Mouse (Mus musculus) lung, adult 18-20 months (tissue): ENCODE data around the gene Cgn.
"Not testable (repeated sequence)": the region's sequence is repeated elsewhere in the genome, so short reads cannot be mapped to it uniquely, and the experiment has no call there.

Source experiments
- DNase-seq, 2 experiments: peaks; one replicate each; pipeline ENCODE4 v3.0.0; 2022; ENCODE audit warnings: mixed read lengths in 2 of 2

Cgn gene

DNA sequence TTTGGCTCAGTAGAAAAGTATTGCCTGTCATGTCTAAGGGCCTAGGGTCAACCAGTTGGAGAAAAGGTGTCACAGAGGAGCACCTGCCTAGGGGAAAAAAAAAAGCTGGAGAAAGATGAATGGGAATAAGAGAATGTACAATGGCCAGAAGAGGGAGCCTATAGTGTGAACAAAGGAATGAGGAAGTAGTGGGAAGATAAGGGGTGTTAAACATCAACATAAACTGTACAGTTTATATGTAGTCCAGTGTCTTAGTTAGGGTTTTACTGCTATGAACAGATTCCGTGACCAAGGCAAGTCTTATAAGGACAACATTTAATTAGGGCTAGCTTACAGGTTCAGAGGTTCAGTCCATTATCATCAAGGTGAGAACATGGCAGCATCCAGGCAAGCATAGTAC lies 2.8 kb upstream of the Cgn start:
- DNase-seq: no peak

- DNase-seq: peak; percentile 76 to 84
These were observed 959 bp upstream of the Cgn start for GRCm38 (mm10) chr3:94787122-94787780.

GRCm38 (mm10) chr3:94785958-94786357 lies 334 bp downstream of the Cgn start:
- DNase-seq: peak in 1 of 2 experiments; percentile 51

GRCm38 (mm10) chr3:94784171-94784701 lies 2.1 kb downstream of the Cgn start:
- DNase-seq: peak; percentile 72 to 83

GRCm38 (mm10) chr3:94783462-94783931 lies 2.8 kb downstream of the Cgn start:
- DNase-seq: peak; percentile 87 to 90

DNA sequence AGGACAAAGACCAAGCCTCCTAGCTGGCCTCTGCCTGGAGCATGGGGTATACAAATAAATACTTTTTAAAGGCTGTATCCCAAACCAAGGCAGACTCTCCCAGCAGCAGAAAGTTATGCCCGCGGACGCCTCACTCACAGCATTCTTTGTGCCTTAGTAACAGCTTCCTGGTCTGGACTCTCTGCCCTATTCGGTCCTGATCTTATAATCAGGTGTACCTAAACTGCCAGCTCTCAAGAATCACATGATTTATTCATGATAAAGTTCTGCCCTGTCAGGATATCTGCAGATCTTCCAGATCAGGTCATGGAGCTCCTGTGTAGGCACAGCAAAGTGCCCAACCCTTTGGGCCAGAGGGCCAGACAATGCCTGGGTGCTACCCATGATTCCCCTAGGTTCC lies 3.4 kb downstream of the Cgn start:
- peak in 1 of 2 experiments; percentile 23 for DNase-seq

- DNase-seq: peak; percentile 47 to 58
These were observed 4.9 kb downstream of the Cgn start for GRCm38 (mm10) chr3:94781356-94781755.

GRCm38 (mm10) chr3:94775886-94776285 lies 10.4 kb downstream of the Cgn start:
- no peak for DNase-seq

DNA sequence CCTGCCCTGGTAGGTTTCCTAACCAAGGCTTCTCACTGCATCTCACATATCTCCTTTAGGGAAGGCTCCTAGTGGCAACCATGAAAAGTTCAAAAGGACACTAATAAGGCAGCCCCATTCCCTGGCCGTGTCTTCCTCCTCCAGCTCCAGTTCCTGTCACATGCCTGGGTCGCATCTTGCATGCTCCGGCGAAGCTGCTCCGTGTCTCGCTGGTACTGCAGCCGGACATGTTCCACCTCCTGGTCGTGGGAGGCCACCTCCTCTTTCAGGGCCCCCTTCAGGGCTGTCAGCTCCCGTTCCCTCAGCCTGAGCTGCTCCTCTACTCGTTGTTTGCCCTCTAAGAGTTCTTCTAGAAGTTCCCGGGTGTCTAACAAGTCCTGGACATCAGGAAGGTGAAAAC lies 12.3 kb downstream of the Cgn start:
- DNase-seq: peak in 1 of 2 experiments; percentile 30

DNA sequence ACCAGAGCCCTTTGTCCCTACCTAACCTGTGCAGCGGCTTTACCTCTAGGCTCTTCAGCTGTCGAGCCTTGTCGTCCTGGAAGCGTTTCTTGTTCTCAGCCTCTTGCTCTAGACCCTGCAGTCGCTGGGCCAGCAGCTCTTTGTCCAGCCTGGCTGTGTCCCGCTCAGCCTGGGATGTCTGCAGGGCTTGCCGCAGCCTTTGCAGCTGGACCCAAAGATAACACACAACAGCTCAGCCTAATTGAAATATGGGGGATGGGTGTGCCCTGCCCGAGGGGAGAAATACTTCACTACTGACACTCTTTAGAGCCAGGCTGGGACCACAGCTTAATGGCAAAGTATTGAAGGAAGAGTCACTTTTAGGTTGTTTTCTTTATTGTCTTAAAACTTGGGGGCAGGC lies 20.8 kb downstream of the Cgn start:
- DNase-seq: not testable (repeated sequence)

- DNase-seq: not testable (repeated sequence)
These were observed 21.6 kb downstream of the Cgn start for GRCm38 (mm10) chr3:94764545-94765292.

- peak; percentile 34 to 40 for DNase-seq
These were observed 27.9 kb downstream of the Cgn start for GRCm38 (mm10) chr3:94758427-94758826.

DNA sequence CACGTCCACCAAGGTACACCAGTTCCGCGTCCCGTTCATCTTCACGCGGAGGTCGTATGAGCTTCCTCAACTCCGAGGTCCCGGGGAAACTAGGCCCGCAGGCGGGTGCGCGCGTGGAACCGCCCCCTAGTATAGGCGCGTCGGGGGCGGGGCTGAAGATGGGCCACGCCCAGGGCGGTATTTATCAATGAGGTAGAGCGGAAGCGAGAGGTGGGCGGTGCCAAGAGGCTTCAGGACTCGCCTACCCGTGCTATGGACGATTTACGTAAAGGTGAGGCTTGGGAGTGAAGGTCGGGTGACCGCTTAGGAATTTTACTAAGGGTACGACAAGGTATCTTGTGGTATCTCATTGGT lies 28.3 kb downstream of the Cgn start:
- DNase-seq: peak; percentile 66 to 70

- DNase-seq: not testable (repeated sequence)
These were observed 28.8 kb downstream of the Cgn start for GRCm38 (mm10) chr3:94757251-94758055.

GRCm38 (mm10) chr3:94745691-94746090 lies 40.6 kb downstream of the Cgn start:
- no peak for DNase-seq

DNA sequence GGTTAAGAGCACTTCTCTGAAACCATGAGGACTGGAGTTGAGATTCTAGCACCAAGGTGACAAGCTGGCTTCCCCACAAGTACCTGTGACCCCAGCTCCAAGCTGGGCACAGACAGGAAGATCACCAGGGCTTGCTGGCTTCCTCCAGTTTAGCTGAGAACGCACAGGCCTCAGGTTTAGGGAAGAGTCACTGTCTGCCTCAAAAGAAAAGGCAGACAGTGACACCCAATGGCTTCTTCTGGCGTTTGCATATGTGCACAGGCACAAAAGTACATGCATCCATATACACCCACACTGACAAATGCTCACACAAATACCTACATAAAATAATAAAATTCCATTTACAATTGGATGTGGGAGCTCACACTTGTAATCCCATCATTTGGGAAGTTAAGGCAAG lies 62.7 kb downstream of the Cgn start:
- DNase-seq: not testable (repeated sequence)

- DNase-seq: not testable (repeated sequence)
These were observed 68.0 kb downstream of the Cgn start for GRCm38 (mm10) chr3:94718253-94718652.

DNA sequence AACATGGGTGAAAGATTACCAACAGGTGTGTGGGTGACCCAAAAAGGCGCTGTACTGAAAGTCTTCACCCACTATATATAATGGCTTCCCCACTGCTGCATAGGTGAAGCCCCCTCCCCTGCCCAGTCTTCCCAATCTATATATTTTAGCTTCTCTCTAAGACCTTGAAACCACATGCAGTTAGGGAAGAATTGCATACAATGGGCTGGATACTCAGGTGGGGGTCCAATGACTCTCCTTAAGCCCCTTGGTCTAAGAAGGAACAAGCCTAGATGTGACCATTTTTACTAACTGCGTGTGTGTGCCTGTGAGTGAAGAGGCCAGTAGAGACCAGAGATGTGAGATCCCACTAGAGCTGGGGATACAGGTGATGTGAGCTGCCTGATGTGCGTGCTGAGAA lies 72.9 kb downstream of the Cgn start:
- not testable (repeated sequence) for DNase-seq

DNA sequence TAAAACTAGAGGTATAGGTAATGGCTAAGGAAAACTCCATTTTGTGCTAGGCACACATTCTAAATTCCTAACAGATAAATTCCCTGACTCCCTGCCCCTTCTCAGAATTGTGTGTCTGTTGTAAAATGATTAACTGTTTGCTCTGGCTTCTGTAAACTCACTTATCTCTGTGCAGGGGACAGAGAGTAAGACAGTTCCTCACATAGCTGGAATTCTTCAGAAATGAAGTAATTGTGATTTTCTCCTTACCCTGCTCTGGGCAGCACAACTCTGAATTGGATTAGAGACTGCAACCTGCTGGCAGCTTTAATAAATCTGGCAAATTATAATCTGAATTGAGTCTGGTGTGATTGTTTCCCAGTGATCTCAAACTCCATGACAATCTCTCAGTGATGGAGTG lies 75.7 kb downstream of the Cgn start:
- DNase-seq: not testable (repeated sequence)
